Mouse (Mus musculus) cerebellum, postnatal 4 days (tissue): ENCODE data around the gene Gen1.

Experiments used
- DNase-seq, 2 experiments: peaks; one replicate each; pipeline ENCODE4 v3.0.0; 2022; ENCODE audit warnings: low spot score in 2 of 2, mixed read lengths in 1 of 2

Gene Gen1

DNA sequence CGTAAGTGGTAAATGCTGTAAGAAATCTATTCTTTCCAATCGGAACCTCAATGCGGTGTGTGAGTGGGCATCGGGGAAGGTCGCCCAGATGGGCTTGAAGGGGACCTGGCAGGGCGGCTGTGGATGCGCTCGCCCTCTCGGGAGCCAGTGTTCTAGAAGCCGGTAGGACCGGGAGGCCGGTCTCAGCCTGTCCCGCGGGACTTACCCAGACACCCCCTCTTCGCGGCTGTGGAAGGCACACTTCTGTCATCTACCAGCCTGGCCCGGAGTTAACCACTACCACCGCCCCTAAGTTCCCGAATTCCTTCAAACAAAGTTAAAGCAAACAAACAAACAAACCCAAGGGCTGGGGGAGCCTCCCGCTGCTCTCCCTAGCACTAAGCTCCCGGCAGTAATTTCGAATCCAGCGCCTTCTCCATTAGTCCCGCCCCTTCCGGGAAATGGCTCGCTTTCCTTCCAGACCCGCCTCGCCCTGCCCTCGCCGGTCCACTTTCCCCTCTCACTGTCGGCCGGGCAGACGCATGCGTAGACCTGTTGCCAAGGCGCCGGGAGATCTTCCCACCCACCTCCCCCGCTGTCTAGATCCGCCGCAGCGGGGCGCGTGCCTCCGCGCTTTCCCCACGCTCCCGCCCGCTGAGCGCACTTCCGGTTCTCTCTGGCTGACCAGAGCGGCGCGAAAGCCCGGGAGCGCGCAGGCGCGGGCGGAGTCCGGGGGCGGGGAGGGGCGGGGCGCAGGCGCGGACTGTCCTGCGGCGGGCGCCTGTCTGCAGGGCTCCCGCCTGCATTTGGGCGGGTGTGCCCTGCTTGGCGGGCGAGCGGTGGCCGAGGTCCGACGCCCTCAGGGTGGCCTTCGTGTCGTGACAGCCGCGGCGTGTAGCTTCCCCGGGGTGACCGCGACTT lies at the start of gene Gen1, which contains the start of gene Smc6:
TSS of gene Gen1 (minus strand) at position 420 of the 900 bp plus-strand sequence.
TSS of gene Smc6 (plus strand) at position 505 of the 900 bp plus-strand sequence.
- peak; percentile 79 to 91 for DNase-seq

- no peak for DNase-seq
These were observed 48.2 kb upstream of the Gen1 start for GRCm38 (mm10) chr12:11313840-11314239.

GRCm38 (mm10) chr12:11311106-11311505 lies 45.5 kb upstream of the Gen1 start:
- DNase-seq = no peak

GRCm38 (mm10) chr12:11306753-11307645 lies 41.4 kb upstream of the Gen1 start:
- no peak for DNase-seq

- no peak for DNase-seq
These were observed 35.3 kb upstream of the Gen1 start for GRCm38 (mm10) chr12:11300858-11301257.

GRCm38 (mm10) chr12:11286382-11286781 lies 20.8 kb upstream of the Gen1 start:
- no peak for DNase-seq

DNA sequence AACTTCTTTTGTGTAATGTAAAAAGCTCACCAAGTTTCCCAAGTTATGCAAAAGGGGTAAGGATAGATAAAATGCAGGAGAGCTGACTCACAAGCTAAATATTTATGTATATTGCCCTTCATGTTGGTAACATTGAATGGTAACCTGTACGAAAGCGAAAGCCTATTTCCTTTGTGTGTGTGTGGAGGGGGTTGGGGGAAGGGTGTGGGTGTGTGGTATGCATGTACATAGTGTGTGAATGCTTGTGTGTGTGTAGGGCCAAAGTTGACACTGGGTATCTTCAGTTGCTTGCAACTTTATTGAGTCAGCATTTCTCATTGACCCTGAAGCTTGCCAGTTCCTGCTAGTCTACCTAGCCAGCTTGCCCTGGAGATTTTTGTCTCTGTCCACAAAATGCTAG lies 16.0 kb upstream of the Gen1 start:
- no peak for DNase-seq

- no peak for DNase-seq
These were observed 14.3 kb upstream of the Gen1 start for GRCm38 (mm10) chr12:11279886-11280285.

DNA sequence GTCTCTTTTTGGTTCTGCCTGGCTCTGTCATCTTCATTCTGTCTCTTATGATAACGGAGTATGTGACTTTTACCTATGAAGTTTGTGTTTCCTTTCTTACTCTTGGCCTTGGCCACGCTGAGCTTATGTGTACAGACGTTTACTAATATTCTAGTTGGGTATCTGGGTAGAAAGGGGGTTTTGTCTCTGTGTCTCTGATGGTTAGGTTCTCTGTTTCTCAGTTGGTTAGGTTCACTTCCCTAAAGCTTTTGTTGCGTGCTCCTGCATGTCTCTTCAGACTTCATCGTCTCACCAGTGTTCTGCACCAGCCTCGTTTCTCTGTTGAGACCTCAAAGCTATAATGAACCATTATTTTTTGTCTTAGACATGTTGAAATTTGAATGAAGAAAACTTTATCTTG lies 11.6 kb upstream of the Gen1 start:
- DNase-seq = no peak

DNA sequence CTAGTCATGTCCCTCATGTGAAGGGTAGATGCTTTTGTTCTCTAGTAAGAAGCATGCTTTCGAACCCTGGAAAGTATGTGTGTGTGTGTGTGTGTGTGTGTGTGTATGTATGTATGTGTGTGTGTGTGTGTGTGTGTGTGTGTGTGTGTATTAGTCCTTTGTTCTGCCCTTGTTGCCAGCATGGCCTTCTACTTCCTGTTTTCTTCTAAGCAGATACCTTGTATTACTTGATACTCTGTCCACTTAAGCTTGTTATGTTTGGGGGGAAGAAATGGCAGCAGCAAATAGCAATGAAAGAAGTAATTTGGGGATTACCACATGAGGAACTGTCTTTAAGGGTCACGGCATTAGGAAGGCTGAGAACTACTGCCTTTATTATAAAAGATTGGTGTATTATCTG lies 11.0 kb upstream of the Gen1 start:
- no peak for DNase-seq

- no peak for DNase-seq
These were observed 7.6 kb upstream of the Gen1 start for GRCm38 (mm10) chr12:11273185-11273584.

GRCm38 (mm10) chr12:11272568-11272967 lies 7.0 kb upstream of the Gen1 start:
- no peak for DNase-seq

DNA sequence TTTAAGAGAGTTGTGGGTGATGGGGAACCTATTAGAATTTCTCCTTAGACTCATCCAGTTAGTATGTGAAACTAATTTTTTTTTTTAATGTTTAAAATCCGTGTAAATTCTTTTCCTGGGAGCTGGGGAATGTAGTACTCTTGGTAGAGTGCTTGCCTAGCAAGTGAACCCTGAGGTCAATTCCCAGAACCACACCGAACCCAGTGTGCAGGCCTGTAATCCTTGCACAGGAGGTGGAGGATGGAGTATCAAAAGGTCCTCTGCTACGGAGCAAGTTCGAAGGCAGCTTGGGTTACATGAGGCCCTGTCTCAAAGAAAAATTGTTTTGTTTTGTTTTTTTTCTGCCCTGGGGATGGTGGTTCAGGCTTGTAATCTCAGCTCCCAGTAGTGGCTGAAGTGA lies 1.4 kb upstream of the Gen1 start:
- DNase-seq = no peak

GRCm38 (mm10) chr12:11266282-11266985 lies 833 bp upstream of the Gen1 start:
- DNase-seq = peak in 1 of 2 experiments; percentile 43

GRCm38 (mm10) chr12:11264895-11265294 lies 706 bp downstream of the Gen1 start:
- DNase-seq = no peak

DNA sequence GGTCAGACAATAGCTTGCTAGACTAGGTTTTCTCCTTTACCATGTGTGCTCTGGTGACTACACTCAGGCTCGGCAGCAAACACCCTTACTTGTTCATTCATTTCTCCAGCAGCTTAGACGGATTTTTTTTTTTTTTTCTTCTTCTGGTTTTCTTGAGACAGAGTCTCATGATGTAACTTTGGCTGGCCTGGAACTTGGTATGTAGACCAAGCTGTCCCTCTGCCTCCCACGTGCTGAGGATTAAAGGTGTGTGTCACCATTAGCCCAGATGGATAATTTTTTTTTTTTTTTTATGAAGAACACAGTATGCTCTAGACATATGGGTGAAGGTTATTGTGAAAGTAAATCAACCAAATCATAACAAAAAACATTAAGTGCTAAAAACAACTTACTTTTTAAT lies 15.3 kb downstream of the Gen1 start:
- DNase-seq = no peak

GRCm38 (mm10) chr12:11247460-11247859 lies 18.1 kb downstream of the Gen1 start:
- no peak for DNase-seq

- no peak for DNase-seq
These were observed 29.6 kb downstream of the Gen1 start for GRCm38 (mm10) chr12:11235996-11236395.

DNA sequence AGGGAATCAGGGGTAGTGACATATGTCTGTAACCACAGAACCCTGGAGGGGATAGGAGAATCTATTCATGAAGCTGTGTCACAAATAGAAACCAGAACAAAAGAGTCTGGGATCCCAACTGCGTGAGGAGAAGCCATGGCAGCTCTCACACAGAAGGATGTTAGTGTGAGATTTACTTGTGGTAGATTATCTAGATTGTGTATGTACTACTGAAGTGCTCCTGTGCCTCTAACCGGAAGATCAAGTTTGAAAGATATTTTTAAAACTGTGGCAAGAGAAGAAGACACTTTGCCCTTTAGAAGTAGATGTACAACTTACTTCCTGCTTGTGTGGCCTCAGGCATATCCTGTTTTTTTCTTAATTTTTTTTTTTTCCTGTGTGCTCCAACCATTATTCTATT lies 35.3 kb downstream of the Gen1 start:
- no peak for DNase-seq

DNA sequence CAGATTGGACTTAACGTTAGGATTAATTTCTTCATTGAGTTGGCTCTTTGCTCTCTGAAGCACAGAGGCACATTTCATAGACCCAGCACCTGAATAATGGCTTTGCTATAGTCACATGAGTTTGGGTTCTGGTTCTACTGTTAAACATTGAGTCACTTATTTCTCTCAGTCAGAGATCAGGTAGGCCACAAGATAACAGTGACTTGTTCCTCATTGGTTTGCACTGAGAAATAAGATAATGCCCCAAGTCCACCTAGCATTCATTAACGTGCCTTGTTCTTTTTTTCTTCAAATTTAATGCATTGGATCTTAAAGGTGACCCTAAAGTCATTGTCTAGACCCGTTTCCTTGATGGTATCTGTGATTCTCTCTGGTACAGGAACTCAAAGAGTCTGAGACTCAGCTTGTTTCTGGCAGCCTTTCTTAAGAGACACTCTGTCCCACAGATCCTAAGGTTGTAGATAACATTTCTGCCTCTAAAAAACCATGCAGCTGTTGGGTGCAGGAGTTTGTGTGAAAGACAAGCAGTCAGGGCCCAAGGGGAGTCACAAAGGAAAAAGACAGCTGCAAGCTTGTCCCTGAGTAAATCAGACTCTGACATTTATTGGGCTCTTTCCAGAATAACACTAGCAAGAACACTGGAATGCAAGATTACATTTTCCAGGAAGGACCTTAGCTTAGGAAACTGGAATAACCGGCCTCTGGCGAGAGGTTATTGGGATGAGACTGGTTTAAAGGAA lies 38.9 kb downstream of the Gen1 start:
- DNase-seq = no peak

DNA sequence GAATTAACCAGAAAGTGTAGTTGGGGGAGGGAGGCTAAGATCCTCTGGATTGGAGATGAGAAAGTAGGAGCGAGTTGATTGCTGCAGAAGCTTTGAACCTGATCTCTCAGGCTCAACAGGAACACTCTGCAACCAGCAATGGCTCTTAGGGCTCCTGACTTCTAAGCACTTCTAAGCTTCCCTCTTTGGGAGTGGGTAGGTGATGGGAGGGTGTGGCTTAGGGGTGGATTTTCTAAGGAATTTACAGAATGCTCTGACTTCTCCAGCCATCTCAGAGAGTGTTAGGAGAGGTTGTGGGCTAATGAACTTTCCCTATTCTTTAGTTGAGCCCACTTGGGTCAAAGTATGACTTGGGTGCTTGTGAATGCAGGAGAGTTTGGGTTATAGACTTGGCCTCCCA lies 39.5 kb downstream of the Gen1 start:
- DNase-seq = no peak
